Mouse (Mus musculus) regulatory T cell (primary cell): Measurements from ENCODE around the gene Coro2b.
"Not testable (repeated sequence)": the region's sequence is repeated elsewhere in the genome, so short reads cannot be mapped to it uniquely, and the experiment has no call there.

Source experiments
- in situ Hi-C: fragments of 300-600 bp; cut with MboI, MseI; formaldehyde crosslinking; loops from one replicate; pipeline ENCODE4 v1.15.1; 2025; ENCODE audit warnings: high pct_unique_total_duplicates

Coro2b gene

DNA sequence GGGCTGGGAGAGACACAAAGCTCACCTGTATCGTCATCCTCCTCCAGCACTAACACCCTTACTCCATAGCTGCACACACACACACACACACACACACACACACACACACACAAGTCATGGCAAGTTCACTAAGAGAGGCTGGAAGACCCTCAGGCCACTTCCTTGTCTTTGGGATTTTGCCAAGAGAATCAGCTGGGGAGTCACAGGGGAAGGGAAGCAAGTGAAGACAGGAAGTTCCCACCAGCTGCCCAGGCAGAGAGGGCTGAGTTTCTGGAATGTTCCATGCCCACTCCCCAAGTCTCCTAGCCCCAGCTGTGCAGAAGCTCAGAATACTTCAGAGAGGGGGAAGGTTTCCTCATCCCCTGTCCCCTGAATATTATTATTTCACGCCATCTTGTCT is 62.6 kb downstream of the Coro2b start:
- in situ Hi-C loops, result loop anchor here (5.0 kb wide), 1 partner anchor 78 kb away; no protein-coding TSS in a partner anchor

DNA sequence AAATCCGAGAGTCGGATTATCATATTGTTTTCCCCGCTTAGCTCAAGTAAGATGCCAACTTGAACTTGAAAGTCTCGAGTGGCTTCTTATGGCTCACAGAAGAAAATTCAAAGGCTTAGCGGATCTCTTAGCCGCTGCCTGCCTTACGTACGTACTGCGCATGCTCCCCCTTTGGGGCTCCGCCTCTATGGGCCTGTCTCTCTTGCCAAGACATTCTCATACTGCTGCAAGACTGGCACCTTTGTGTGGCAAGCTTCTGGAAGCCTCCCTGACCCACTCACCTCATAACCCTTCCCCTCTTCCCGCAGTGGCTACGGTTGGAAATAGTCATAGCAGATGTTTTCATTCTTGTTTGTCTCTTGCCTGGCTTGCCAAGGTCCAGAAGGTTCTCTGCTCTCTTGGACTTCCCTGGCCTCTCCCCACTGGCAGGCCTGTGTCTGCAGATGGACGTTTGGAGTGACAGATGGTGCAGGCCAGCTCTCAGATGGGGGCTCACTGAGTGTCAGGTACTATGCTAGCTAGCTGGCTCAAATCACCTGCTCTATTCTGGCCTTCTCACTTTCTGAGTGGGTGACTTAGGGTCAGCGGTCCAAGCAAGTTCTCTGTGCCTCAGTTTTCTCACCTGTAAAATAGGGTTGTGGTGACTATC is 65.2 kb downstream of the Coro2b start:
- in situ Hi-C loops, result loop anchor here (5.0 kb wide), 1 partner anchor 81 kb away; no protein-coding TSS in a partner anchor

DNA sequence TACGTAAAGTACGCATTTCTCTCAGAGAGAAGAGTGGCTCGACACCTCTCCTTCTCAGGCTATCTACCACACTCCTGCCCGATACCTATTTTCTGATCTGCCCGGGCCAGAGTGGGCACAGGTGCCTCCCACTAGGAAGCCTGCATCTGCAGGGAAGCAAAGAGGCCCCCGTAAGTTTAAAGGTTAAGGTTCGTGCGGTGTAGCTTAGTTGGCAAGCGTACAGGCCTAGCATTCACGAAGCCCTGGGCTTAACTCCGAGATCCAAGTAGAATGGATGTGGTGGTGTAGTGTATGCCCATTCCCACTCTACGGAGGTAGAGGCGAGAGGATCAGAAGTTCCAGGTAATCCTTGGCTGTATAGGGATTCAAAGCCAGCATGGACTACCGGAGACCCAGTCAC is 65.8 kb downstream of the Coro2b start:
- in situ Hi-C loops, result loop anchor here (5.0 kb wide), 1 partner anchor 81 kb away; no protein-coding TSS in a partner anchor

DNA sequence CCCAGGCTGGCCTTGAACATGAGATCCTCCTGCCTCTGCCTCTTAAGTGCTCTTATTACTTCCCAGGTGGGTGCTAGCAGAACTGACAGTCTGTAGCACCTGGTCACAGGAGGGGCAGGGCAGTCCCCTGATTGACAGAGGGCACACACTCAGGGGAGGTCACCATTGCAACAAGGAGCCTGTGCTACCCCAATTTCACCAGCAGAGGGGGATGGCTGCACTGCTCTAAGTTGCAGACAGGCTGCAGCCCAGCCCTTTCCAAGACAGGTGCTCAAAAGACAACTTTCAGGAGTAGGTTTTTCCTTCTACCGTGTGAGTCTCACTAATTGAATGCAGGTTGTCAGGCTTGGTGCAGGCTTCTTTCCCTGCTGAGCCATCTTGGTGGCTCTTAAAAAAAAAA is 66.4 kb downstream of the Coro2b start:
- in situ Hi-C loops, result loop anchor here (5.0 kb wide), 1 partner anchor 82 kb away; no protein-coding TSS in a partner anchor

DNA sequence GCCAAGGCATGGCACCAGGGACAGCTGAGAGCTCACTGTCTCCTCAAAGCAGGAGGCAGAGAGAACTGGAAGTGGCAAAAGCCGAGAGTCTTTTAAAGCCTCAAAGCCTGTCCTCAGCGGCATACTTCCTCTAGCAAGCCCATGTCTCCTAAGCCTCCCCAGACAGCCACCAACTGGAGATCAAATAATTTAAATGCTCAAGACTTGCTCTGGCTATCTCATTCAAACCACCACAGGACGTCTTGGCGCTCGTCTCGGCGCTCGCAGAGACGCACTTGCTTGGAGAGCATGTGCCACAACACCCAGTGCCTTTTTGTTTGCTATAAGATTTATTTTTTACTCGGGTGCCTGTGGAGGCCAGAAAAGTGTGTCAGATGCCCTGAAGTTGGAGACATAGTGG is 67.1 kb downstream of the Coro2b start:
- in situ Hi-C loops, result loop anchor here (5.0 kb wide), 1 partner anchor 83 kb away; no protein-coding TSS in a partner anchor

DNA sequence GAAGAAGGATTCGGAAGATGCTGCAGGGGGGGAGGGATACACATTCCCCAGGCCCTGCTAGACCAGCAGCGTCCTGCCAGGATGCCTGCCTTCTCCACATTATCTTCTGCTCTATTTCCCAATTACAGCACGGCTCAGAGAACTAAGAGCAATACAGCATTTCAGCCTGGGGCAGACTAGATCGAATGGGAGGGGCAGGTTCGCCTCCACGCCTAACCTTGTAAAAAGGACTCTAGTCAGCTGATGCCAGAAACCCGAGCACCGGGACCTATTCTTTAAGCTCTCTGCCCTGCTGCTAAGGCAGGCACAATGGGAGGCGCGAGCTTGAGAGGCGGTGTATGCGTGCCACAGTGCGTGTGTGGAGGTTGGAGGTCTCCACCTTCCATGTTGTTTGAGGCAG is 67.7 kb downstream of the Coro2b start:
- in situ Hi-C loops, result no loop called here

DNA sequence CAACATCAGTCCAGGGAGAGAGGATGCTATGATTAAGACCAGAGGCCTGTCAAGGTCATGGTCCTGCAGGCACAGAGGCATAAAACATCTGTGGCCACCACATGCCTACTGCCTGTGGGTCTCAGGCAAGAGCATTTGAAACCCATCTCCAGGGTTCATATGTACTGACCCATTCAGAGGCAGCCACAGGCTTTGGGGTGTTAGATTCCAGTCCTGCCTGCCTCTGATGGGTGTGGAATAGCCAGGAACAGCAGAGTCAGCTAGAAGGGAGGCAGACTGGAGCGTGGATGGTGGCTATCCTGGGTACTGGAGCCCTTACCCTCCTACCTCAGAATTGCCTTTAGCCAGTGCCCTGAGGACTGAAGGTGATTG is 69.4 kb downstream of the Coro2b start:
- in situ Hi-C loops, result no loop called here

DNA sequence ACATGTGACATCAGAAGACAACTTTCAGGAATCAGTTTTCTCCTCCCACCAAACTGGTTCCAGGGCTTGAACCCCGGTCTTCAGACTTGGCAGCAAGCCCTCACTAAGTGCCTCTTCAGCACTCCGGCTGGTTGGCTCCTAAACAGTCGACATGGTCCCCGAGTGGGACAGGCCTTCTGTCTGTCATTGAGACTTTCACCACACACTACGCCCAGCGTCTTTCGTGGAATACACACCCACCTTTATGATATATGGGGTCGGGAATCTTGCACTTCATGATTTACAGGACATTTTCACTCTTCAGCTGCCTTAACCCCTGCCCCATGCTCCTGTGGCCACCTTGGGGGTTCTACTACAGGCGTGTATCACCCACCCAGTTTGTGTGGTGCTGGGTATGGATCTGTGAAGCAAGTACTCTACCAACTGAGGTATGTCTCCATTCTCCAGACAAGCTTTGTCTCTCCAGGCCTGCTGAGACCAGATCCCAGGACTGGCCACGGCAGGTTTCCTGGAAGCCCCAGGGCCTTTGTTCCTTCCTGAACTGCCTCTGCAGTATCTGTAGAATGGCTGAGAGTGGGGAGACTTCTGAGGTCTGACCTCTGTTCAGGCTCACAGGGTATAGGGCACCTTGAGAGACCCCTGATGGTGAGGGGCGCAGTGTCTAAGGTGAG is 70.0 kb downstream of the Coro2b start:
- in situ Hi-C loops, result no loop called here

DNA sequence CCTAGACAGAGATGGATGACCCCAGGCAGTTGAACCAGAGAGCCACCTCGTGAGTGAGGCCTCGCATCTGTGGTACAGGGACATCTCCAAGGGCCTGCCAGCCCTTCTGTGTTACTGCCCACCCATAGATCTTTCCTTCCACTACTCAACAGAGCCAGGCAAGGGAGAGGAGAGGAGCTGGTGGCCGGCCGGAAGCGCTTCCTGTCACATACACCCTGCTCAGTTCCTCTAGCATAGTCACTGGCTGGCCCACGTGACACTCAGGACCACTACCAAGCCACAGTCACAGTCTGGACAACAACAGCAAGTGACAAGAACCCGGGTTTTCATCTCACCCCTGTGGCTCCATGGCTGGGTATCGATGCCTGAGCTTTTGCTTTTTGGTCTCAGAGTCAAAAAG is 70.8 kb downstream of the Coro2b start:
- in situ Hi-C loops, result no loop called here

DNA sequence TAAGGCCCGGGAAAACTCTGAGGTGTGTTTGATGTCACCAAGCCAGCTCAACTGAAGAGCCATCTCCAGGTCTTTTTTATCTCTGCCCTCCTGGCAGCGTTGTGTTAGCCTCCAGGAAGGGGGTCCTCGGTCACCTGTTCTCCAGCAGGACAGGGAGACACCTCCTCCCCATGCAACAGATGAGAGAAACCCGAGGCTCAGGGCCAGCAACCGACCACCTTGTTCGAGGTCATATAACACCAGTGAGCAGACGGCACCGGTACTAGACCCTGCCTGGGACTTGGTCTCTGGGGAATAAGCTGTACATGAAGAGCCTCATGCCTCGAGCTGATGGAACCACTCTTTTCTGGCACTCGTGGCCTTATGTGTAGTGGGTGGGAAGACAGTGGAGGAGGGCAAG is 72.1 kb downstream of the Coro2b start:
- in situ Hi-C loops, result no loop called here

DNA sequence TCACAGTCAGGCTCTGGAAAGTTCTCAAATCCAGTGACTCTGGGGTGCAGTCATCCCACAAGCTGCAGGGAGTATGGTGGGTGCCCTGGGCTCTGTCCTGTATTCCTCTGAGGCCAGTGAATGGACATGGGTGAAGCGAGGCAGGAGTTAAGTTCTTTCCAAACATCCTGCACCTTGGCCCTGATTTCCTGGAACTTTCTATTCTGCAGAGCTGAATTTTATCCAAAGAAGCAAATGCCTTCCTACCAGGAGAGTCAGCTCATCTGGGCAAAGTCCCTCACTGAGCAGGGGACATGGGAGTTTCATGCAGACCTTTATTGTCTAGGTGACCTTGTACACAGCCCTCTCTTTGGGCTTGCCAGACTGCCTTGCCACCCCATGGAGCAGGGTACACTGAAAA is 75.1 kb downstream of the Coro2b start:
- in situ Hi-C loops, result no loop called here

DNA sequence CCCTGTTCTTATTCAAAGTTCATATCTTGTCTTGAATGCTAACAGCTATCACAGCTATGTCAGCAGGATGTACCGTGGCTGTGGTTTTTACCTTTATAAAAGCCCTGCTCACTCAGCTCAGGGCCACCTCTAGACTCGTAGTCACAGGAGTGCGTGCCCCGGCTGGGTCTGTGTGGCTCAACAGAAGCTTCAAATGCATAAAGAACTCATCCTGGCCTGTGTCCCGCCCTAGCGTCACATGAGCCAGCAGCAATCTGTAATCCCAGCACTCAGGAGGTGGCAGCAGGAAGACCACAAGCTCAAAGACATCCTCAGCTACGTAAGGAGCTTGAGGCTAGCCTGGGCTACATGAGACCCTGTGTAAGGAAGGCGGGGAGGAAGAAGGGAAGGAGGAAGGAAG is 75.7 kb downstream of the Coro2b start:
- in situ Hi-C loops, result no loop called here

DNA sequence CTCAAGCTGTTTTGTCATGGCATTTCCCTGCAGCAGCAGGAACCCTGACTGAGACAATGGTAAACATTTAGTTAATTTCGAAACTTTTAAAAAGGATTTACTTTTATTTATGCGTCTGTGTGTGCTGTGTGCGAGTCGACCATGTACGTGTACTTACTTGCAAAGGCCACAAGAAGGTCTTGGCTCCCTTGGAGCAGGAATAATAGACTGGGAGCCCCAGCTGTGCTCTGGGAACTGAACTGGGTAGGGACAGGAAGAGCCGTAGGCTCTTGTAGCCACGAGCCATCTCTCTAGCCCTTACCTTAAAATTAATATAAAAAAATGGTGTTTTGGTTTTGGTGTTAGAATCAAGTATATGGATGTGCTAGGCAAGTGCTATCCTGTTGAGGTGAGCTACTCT is 76.8 kb downstream of the Coro2b start:
- in situ Hi-C loops, result no loop called here

DNA sequence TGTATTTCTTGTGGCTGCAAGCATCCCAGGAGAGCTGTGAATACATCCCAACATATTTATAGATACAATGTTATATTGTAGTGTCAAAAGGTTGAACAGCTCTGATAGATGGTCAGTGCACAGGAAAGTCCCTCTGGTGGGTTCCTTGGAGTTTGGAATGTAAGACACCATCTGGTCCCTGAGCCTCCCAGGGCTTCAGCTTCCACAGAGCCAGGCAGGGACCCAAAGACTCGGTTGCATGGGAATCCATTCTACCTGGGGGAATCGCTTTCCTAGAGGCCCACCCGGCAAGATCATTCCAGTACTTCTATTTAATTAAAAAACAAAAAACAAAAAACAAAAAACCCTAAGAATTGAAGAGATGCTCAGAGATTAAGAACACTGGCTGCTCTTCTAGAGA is 78.4 kb downstream of the Coro2b start:
- in situ Hi-C loops, result no loop called here

DNA sequence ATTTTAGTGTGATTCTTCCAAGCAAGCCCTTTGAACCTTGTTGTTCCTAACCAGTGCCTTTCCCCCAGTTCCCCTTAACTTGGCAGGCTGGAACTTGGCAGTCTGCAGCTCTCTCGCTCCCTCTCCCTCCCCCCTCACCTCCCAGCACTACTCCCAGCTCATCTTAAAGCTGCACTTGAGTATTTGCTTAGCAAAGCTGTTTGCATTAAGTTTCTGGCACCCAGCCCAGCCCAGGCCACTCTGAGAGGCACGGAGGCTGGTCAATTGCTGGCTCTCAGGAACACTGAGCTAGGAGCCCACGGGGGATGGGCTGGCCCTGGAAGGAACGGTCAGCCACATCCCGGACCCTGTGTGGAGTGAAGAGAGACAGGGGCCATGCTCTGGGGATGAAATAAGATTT is 80.8 kb downstream of the Coro2b start:
- in situ Hi-C loops, result no loop called here

DNA sequence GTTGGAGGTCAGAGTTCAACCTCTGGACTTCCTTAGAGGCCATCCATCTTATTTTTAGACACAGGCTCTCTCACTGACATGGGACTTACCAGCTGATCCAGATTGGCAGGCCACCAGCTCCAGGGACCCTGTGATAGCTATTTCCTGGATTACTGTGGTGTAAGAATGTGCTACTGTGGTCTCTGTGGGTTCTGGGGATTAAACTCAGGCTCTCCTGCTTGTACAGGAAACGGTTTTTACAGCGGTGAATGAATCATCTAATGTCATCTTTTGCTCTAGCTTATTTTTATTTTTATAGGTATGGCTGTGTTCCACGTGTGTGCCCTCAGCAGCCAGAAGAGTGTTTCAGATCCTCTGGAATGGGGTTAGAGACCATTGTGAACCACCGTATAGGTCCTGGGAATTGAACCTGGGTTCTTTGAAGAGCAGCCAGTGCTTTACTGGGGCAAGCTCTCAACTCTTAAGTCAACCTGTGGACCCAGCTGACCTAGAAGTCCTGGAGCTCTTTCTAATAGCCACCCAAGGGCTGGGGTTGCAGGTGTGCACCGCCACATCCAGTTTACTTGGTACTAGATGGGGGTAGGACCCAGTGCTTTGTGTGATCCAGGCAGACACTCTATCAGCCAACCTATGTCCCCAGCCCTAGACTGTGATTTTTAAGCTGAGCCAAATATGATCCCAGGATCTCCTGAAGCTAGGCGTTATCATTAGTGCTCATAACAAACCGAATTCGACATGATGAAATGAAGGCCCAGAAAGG is 81.5 kb downstream of the Coro2b start:
- in situ Hi-C loops, result no loop called here

DNA sequence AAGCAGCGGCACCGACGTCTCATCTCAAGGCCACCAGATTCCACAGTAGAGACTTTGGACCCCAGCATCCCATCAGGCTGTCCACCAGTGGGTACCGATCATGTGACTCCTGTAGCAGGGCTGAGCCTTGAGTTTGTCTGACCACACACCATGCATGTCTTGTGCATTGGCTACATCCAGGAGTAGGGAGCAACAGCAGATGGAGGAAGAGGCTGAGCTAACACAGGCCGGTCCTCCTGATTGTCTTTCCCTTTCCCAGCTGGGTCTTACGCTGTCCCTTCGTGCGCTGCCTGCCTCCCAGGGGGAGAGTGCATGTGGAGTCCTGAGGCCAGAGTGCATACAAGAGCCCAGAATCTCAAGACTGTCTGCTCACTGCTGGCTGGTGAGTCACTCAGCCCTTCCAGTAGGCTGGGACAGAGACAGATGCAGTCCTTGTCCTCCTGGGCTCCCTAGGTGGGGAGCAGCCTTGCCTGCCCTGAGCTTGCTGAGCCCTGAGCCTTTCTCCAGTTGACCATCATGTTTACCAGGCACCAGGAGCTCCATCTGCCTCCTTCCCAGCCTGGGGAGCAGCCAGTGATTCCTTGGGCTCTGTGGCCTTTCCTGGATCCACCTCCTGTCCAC is 84.4 kb downstream of the Coro2b start:
- in situ Hi-C loops, result loop anchor here (5.0 kb wide), 1 partner anchor 1525 kb away; no protein-coding TSS in a partner anchor

DNA sequence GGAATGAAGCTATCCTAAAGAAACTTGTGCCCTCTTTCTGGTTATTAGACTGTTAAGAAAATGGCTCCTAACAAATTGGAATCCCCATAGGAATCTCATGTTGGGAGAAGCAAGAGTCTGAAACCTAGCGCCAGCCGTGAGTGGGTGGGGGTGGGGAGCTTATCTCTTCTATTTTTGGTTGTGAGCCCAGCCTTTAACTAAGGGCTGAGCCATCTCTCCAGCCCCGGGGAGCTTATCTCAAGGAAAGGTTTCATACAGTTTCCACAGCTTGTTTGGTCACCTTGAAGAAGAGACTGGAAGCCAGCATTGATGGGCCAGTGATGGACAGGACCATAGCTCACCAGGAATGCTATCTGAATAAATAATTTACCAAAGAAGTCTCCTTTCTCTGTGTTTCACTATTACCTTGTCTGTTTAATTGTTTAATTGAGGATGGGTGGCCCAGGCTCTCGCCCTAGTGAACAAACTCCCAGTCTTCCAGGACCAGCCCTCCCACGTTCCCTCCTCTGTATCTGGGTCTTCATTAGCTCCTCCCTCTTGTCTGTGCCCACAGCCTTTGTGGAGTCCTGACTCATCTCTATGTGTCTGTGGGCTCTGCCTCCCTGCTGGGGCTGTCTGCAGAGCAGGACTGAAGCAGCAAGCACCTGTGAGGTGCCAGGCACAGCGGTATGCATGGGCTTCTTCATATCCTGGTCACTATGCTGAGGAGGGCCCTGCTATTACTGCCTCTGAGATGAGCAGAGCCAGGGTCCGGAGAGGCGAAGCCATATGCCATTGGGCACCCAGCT is 85.1 kb downstream of the Coro2b start:
- in situ Hi-C loops, result loop anchor here (5.0 kb wide), 1 partner anchor 1524 kb away; no protein-coding TSS in a partner anchor

DNA sequence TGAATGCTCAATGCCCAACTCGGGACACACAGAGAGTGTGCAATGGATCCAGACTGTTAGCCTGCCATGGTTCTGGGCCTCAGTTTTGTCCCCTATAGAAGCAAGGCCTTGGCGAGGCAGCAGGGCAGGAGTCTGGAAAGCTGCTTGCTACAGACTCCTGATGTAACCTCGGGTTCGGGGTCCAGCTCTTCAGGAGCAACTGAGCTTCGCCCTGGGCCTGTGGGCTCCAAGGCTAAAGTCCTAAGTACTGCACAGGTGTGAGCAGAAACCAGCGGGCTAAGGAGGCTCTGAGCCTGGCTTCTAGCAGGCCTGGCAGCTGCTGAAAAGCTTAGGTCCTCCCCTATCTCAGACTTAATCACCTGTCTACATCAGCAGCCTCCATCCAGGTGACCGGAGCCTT is 86.0 kb downstream of the Coro2b start:
- in situ Hi-C loops, result loop anchor here (5.0 kb wide), 1 partner anchor 1524 kb away; no protein-coding TSS in a partner anchor

DNA sequence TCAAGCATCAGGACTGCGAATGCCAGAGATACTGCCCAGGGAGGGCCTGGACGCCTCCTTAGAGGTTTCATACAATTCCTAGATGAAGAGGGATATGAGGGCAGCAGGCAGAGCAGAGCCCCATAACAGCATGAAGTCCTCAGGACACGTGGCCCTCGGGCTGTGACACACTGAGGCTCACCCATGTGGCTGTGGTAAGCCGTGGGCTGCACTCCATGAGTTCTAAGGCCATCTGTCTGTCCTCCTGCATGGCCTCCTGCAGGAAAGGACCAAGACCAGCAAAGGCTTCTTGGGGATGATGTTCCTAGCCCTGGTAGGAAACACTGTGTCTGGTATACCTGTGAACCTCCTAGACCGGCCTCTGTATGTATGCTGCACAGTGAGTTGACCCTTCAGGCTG is 86.5 kb downstream of the Coro2b start:
- in situ Hi-C loops, result loop anchor here (5.0 kb wide), 1 partner anchor 1523 kb away; no protein-coding TSS in a partner anchor

DNA sequence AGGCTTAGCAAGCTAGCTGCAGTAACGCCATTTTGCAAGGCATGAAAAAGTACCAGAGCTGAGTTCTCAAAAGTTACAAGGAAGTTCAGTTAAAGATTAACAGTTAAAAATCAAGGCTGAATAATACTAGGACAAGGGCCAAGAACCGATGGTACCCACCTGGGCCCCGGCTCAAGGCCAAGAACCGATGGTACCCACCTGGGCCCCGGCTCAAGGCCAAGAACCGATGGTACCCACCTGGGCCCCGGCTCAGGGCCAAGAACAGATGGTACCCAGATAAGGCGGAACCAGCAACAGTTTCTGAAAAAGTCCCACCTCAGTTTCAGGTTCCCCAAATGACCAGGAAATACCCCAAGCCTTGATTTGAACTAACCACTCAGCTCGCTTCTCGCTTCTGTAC is 89.5 kb downstream of the Coro2b start:
- in situ Hi-C loops, result not testable (repeated sequence)
